Comparison of ENCODE assay signal across 8 mouse cellular contexts in genomic region chr6:121184198-121185140, GRCm38 (mm10). TPM values are rescaled to one million over a fixed set of nuclear protein-coding genes. Genes with fewer than 3 reads are reported as not detected.
DNase-seq lines count a peak whose midpoint lies in the region; ATAC-seq and TF ChIP-seq lines count a peak whose summit lies in the region.

No protein-coding gene starts in this region.

- no peaks in the 10 kb centered on the region; the same call in 1 of the 2 replicates for H3K79me2 ChIP-seq in liver, adult 2 months (ENCODE audit: control insufficient read depth, insufficient read depth, low read length)

- TF ChIP-seq CTCF in liver, adult 2 months (IDR thresholded peaks at IDR 0.05; ENCODE audit: low read depth, low read length), result peak; percentile 57
- TF ChIP-seq CTCF in midbrain, postnatal 0 days (IDR thresholded peaks at IDR 0.05), result peak; percentile 82

- H3K4me2 ChIP-seq in midbrain, postnatal 0 days (ENCODE audit: low read depth, low read length, poor library complexity, severe bottlenecking), result peak overlapping the region; percentile 80
- peak overlapping the region; percentile 93 for H3K4me2 ChIP-seq in stomach, embryonic 15.5 days

- no peaks in the 10 kb centered on the region for H3K27me3 ChIP-seq in liver, adult 2 months (ENCODE audit: control insufficient read depth, insufficient read depth, low read length)
- H3K27me3 ChIP-seq in midbrain, postnatal 0 days (ENCODE audit: insufficient read depth, low read length), result no peaks in the 10 kb centered on the region
- no peaks in the 10 kb centered on the region for H3K27me3 ChIP-seq in stomach, embryonic 15.5 days (replicated peaks)

- H3K9ac ChIP-seq in liver, adult 2 months (ENCODE audit: low read depth, low read length), result peak overlapping the region; percentile 90
- H3K9ac ChIP-seq in midbrain, postnatal 0 days (replicated peaks; ENCODE audit: low read length, poor library complexity, severe bottlenecking), result peak overlapping the region; percentile 79
- peak overlapping the region; percentile 49 for H3K9ac ChIP-seq in stomach, embryonic 15.5 days

- H3K4me3 ChIP-seq in liver, adult 2 months (ENCODE audit: insufficient read depth, low read depth, low read length), result peak overlapping the region; percentile 83
- H3K4me3 ChIP-seq in midbrain, postnatal 0 days (ENCODE audit: low read depth, low read length), result peak overlapping the region; percentile 76
- H3K4me3 ChIP-seq in stomach, embryonic 15.5 days (replicated peaks), result peak overlapping the region; percentile 69

- H3K4me1 ChIP-seq in liver, adult 2 months (ENCODE audit: control insufficient read depth, insufficient read depth, low read length), result peaks cover 14% of the 10 kb centered on the region
- H3K4me1 ChIP-seq in midbrain, postnatal 0 days (ENCODE audit: insufficient read depth, low read length), result peaks cover 8% of the 10 kb centered on the region; the same call in 1 of the 2 replicates
- peaks cover 20% of the 10 kb centered on the region; the same call in 1 of the 2 replicates for H3K4me1 ChIP-seq in stomach, embryonic 15.5 days

- under 1% methylated on average over 35 of the region's 35 CpGs for WGBS in liver, adult 2 months
- WGBS in midbrain, postnatal 0 days, result 3% methylated on average over 35 of the region's 35 CpGs
- 2% methylated on average over 35 of the region's 35 CpGs for WGBS in stomach, embryonic 15.5 days

- peak; percentile 84 for ATAC-seq in common myeloid progenitor, adult 5-6 weeks (replicated peaks; ENCODE audit: low read depth, poor library complexity, severe bottlenecking)
- ATAC-seq in midbrain, postnatal 0 days (ENCODE audit: low FRiP score), result peak; percentile 69
- ATAC-seq in stomach, embryonic 15.5 days (ENCODE audit: insufficient read depth, low FRiP score, low read depth), result peak; percentile 71

- no peaks in the 10 kb centered on the region for H3K9me3 ChIP-seq in midbrain, postnatal 0 days (ENCODE audit: low read length)
- H3K9me3 ChIP-seq in stomach, embryonic 15.5 days, result no peaks in the 10 kb centered on the region

- DNase-seq in 416B (ENCODE audit: low read depth) (peak; percentile 93), R1 (ENCODE audit: low read depth, low spot score) (peak; percentile 71)
- DNase-seq in heart, adult 18-20 months, result peak; percentile 67 to 72
- DNase-seq in kidney, adult 18-20 months, result peak; percentile 52
- peak; percentile 94 for DNase-seq in liver, adult 2 months (ENCODE audit: extremely low read depth, low read depth, low spot score)
- peak; percentile 79 for DNase-seq in midbrain, postnatal 0 days (ENCODE audit: low spot score)

- 0 out of 2 replicates have a peak, but pooled peaks have one; percentile 9 for TF ChIP-seq POLR2A in liver, adult 2 months (IDR thresholded peaks at IDR 0.05; ENCODE audit: extremely low read depth, insufficient read depth, low read length)

- peak overlapping the region; percentile 94 for H3K27ac ChIP-seq in liver, adult 2 months (replicated peaks; ENCODE audit: insufficient read depth, low read depth, low read length)
- H3K27ac ChIP-seq in midbrain, postnatal 0 days (ENCODE audit: low read depth, low read length), result peak overlapping the region; percentile 68
- peak overlapping the region; percentile 89 for H3K27ac ChIP-seq in stomach, embryonic 15.5 days

- peaks cover 13% of the 10 kb centered on the region; the same call in 1 of the 2 replicates for H3K36me3 ChIP-seq in liver, adult 2 months (ENCODE audit: control insufficient read depth, insufficient read depth, low read length)
- peaks cover 16% of the 10 kb centered on the region for H3K36me3 ChIP-seq in midbrain, postnatal 0 days (ENCODE audit: insufficient read depth, low read length)
- peaks cover 4% of the 10 kb centered on the region; the same call in 1 of the 2 replicates for H3K36me3 ChIP-seq in stomach, embryonic 15.5 days

RNA-seq across cellular contexts. Expression of gene Pex26, which starts 1.0 kb away (rescaled TPM):
- total RNA-seq in common myeloid progenitor, adult 5-6 weeks (2017), result 5.6 and 6.3 TPM in 2 replicates
- total RNA-seq in heart, adult 18-20 months (2021), result 1 to 10 TPM; 6.7 to 7.9 TPM
- 10.0 and 13.2 TPM in 2 replicates for total RNA-seq in liver, adult 2 months (2014; rRNA removed)
- polyA plus RNA-seq in liver, adult 2 months (2012; rRNA removed), result 20.4 and 23.5 TPM in 2 replicates
- 31.2 and 32.6 TPM in 2 replicates for total RNA-seq in midbrain, postnatal 0 days (2014; rRNA removed)
- polyA plus RNA-seq in midbrain, postnatal 0 days (2015; fragmentation: Nextera tagmentation; extraction: Ambion mirVana), result 12.7 and 13.6 TPM in 2 replicates
- 13.6 and 14.0 TPM in 2 replicates for polyA plus RNA-seq in stomach, embryonic 15.5 days (2015; fragmentation: Nextera tagmentation; extraction: Ambion mirVana)

RNA-seq across cellular contexts. Expression of gene Tuba8, which starts 26.0 kb away (rescaled TPM):
- total RNA-seq in common myeloid progenitor, adult 5-6 weeks (2017), result 34.6 and 40.7 TPM in 2 replicates
- total RNA-seq in heart, adult 18-20 months (2021), result 100 to 1,000 TPM; 145 to 182 TPM
- total RNA-seq in liver, adult 2 months (2014; rRNA removed), result 0.55 and 1.9 TPM in 2 replicates
- 1.5 and 1.6 TPM in 2 replicates for polyA plus RNA-seq in liver, adult 2 months (2012; rRNA removed)
- total RNA-seq in midbrain, postnatal 0 days (2014; rRNA removed), result 1.9 and 2.4 TPM in 2 replicates
- polyA plus RNA-seq in midbrain, postnatal 0 days (2015; fragmentation: Nextera tagmentation; extraction: Ambion mirVana), result 1.8 and 2.2 TPM in 2 replicates
- 0.59 and 1.0 TPM in 2 replicates for polyA plus RNA-seq in stomach, embryonic 15.5 days (2015; fragmentation: Nextera tagmentation; extraction: Ambion mirVana)

RNA-seq across cellular contexts. Expression of gene Mical3, which starts 53.7 kb away (rescaled TPM):
- total RNA-seq in common myeloid progenitor, adult 5-6 weeks (2017), result 22.0 and 24.3 TPM in 2 replicates
- total RNA-seq in heart, adult 18-20 months (2021), result 100 to 1,000 TPM; 109 to 123 TPM
- 5.8 and 9.0 TPM in 2 replicates for total RNA-seq in liver, adult 2 months (2014; rRNA removed)
- polyA plus RNA-seq in liver, adult 2 months (2012; rRNA removed), result 7.9 and 8.8 TPM in 2 replicates
- total RNA-seq in midbrain, postnatal 0 days (2014; rRNA removed), result 76.4 and 83.4 TPM in 2 replicates
- polyA plus RNA-seq in midbrain, postnatal 0 days (2015; fragmentation: Nextera tagmentation; extraction: Ambion mirVana), result 19.0 and 25.0 TPM in 2 replicates
- polyA plus RNA-seq in stomach, embryonic 15.5 days (2015; fragmentation: Nextera tagmentation; extraction: Ambion mirVana), result 10.7 and 11.7 TPM in 2 replicates

Comparison
In these comparisons a context has a peak if more than half of its experiments do, and no peak if none do; other contexts are left out.
1. Peak in every context shown above with its lines: DNase-seq, ATAC-seq, H3K4me3 ChIP-seq and H3K27ac ChIP-seq.
2. RNA of gene Tuba8, which starts 26.0 kb away (total RNA-seq): 145 to 182 TPM in heart, adult 18-20 months and 34.6 to 40.7 TPM in common myeloid progenitor, adult 5-6 weeks; 1.9 to 2.4 TPM in midbrain, postnatal 0 days and 0.55 to 1.9 TPM in liver, adult 2 months; every median in the first group is over 10 times any median in the second.